Mouse (Mus musculus) embryonic facial prominence, embryonic 11.5 days (tissue): Measurements from ENCODE around the gene Armc12. TPM values are rescaled to one million over a fixed set of nuclear protein-coding genes. Genes with fewer than 3 reads are reported as not detected.

Experiments
- ATAC-seq: fragments of 200-750 bp; cut with Nextera tagmentation; replicated peaks from 2 replicates; pipeline ENCODE4 v1.8.0; 2017; ENCODE audit warnings: low read depth; ENCODE audit not compliant: insufficient number of reproducible peaks, low FRiP score, low TSS enrichment
- DNase-seq: peaks from one replicate; pipeline ENCODE4 v3.0.0-alpha.2; 2015; ENCODE audit warnings: low spot score
- H3K27ac ChIP-seq: fragments of 300-500 bp; sonication (generic); replicated peaks from 2 replicates; pipeline ENCODE4 v1.5.1; 2014; ENCODE audit warnings: mild to moderate bottlenecking, low read depth, low read length, control low read depth
- H3K27me3 ChIP-seq: fragments of 300-500 bp; sonication (generic); 2 replicates; pipeline ENCODE4 v1.6.1; 2014; ENCODE audit warnings: mild to moderate bottlenecking, low read length, moderate library complexity, mixed read lengths; ENCODE audit not compliant: control insufficient read depth, insufficient read depth
- H3K36me3 ChIP-seq: fragments of 300-500 bp; sonication (generic); replicated peaks from 2 replicates; pipeline ENCODE4 v1.6.1; 2014; ENCODE audit warnings: low read depth, mild to moderate bottlenecking, low read length, moderate library complexity, mixed read lengths; ENCODE audit not compliant: control insufficient read depth, insufficient read depth
- H3K4me1 ChIP-seq: fragments of 300-500 bp; sonication (generic); 2 replicates; pipeline ENCODE4 v1.6.1; 2014; ENCODE audit warnings: low read length, mixed read lengths; ENCODE audit not compliant: control insufficient read depth, insufficient read depth
- H3K4me2 ChIP-seq: fragments of 300-500 bp; sonication (generic); 2 replicates; pipeline ENCODE4 v1.6.1; 2014; ENCODE audit warnings: low read depth, mild to moderate bottlenecking, control low read depth, low read length, moderate library complexity
- H3K4me3 ChIP-seq: fragments of 300-500 bp; sonication (generic); 2 replicates; pipeline ENCODE4 v1.5.1; 2014; ENCODE audit warnings: low read depth, low read length, control low read depth
- H3K9ac ChIP-seq: fragments of 300-500 bp; sonication (generic); replicated peaks from 2 replicates; pipeline ENCODE4 v1.6.1; 2014; ENCODE audit warnings: mild to moderate bottlenecking, control low read depth, low read length
- H3K9me3 ChIP-seq: fragments of 300-500 bp; sonication (generic); replicated peaks from 2 replicates; pipeline ENCODE4 v1.6.1; 2016; ENCODE audit warnings: mild to moderate bottlenecking, low read length, inconsistent platforms, mixed read lengths; ENCODE audit not compliant: control insufficient read depth
- WGBS: fragments of 180-500 bp; shearing (Covaris S2); extraction: QIAGEN DNeasy Blood & Tissue Kit; methylation state at CpG from one replicate; pipeline ENCODE4 v1.1.7; 2014; 5-methylcytosine and 5-hydroxymethylcytosine counted together
- microRNA-seq: library from miRNA; unstranded; fragments of <30 nt; microRNA quantifications from one replicate; pipeline ENCODE4, GENCODE M21; 2016; ENCODE audit warnings: borderline number of aligned reads
- polyA plus RNA-seq: library from polyadenylated mRNA; unstranded; fragments of >200 nt; fragmentation: Nextera tagmentation; extraction: Ambion mirVana; gene quantifications from 2 replicates; pipeline ENCODE4 v1.2.1, GENCODE M21; 2014

The Armc12 gene
- polyA plus RNA-seq, 1 experiment from 2014 or later = not detected

GRCm38 (mm10) chr17:28588591-28588990 lies 58.0 kb downstream of the Armc12 start:
- peaks cover 14% of the 10 kb centered on the region for H3K36me3 ChIP-seq
- DNase-seq (no peak), ATAC-seq (no peak)
- no peaks in the 10 kb centered on the region for H3K9me3 ChIP-seq
- H3K4me3 ChIP-seq = no peak overlapping the region
- no peaks in the 10 kb centered on the region; the same call in 1 of the 2 replicates for H3K4me1 ChIP-seq
- H3K27ac ChIP-seq = no peak overlapping the region
- H3K9ac ChIP-seq = no peak overlapping the region
- no peak overlapping the region for H3K4me2 ChIP-seq
- WGBS = 81% methylated on average over 2 of the region's 2 CpGs
- H3K27me3 ChIP-seq = no peaks in the 10 kb centered on the region

Small RNA genes lying within 50 kb of the gene (microRNA-seq; reads per million reads assigned to microRNA genes)
- gene Gm25195 (not detected), gene Mir6969 (not detected)

Other genes with a start within 250 kb of the Armc12 start
- gene Fance, start 217.3 kb upstream of the Armc12 start, polyA plus RNA-seq = 18.8 and 21.2 TPM in 2 replicates
- 562 and 613 TPM in 2 replicates for gene Rpl10a, start 202.3 kb upstream of the Armc12 start, polyA plus RNA-seq
- 8.6 and 9.0 TPM in 2 replicates for gene Tead3, start 180.0 kb upstream of the Armc12 start, polyA plus RNA-seq
- gene Tulp1, start 165.6 kb upstream of the Armc12 start, polyA plus RNA-seq = 3.4 and 3.6 TPM in 2 replicates
- gene Fkbp5, start 13.3 kb upstream of the Armc12 start, polyA plus RNA-seq = 12.3 and 12.8 TPM in 2 replicates
- not detected in 2 replicates for gene Clpsl2, start 18.6 kb downstream of the Armc12 start, polyA plus RNA-seq
- gene Clps, start 30.0 kb downstream of the Armc12 start, polyA plus RNA-seq = not detected in 2 replicates
- 0.34 TPM in 1 of 2 replicates, not detected in the other for gene Lhfpl5, start 44.8 kb downstream of the Armc12 start, polyA plus RNA-seq
- 130 and 135 TPM in 2 replicates for gene Srpk1, start 91.9 kb downstream of the Armc12 start, polyA plus RNA-seq
- 0.36 and 0.55 TPM in 2 replicates for gene Slc26a8, start 159.4 kb downstream of the Armc12 start, polyA plus RNA-seq
- gene Mapk14, start 160.5 kb downstream of the Armc12 start, polyA plus RNA-seq = 53.0 and 53.7 TPM in 2 replicates
- 0.62 and 1.5 TPM in 2 replicates for gene AC170998.1, start 195.3 kb downstream of the Armc12 start, polyA plus RNA-seq
- 10.3 and 11.5 TPM in 2 replicates for gene Mapk13, start 238.5 kb downstream of the Armc12 start, polyA plus RNA-seq